Mouse (Mus musculus) retina, postnatal 1 day (tissue): ENCODE data around the gene Arl6ip1.

Experiments
- DNase-seq: peaks from one replicate; pipeline ENCODE4 v3.0.0-alpha.2; 2012

The Arl6ip1 gene

DNA sequence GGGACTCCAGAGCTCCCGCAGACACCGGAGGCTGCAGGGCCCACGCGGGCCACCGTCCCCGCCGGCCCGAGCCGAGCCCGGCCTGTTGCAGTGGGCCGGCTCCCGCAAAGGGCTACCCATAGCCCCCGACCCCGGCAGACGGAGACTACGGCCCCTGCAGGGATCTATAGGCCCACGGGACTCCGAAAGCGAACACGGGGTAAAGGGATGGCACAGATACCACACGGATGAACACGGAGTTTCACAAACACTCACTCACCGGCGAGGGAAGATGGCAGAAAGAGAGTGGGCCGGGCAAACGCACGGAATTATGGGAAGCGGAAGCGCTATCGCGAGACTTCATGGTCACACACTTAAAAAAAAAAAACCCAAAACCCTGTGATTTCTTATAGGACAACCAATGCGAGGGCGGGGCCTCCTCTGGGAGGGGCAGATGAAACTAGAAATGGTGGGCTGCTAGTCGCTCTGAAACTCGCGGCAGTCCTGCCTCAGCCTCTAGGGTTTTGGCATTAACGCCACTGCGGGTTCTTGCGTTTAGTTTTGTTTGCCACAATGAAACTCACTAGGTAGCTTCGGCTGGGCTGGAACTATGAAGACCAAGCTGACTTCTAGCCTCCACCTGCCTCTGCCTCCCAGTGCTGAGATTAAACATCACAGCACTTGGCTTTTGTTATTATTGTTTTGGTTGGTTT is 13.4 kb downstream of the Arl6ip1 start, which contains the start of gene Rps15a:
Gene Rps15a (minus strand): TSS at position 312 of the 692 bp plus-strand sequence.
- DNase-seq, result peak; percentile 98

DNA sequence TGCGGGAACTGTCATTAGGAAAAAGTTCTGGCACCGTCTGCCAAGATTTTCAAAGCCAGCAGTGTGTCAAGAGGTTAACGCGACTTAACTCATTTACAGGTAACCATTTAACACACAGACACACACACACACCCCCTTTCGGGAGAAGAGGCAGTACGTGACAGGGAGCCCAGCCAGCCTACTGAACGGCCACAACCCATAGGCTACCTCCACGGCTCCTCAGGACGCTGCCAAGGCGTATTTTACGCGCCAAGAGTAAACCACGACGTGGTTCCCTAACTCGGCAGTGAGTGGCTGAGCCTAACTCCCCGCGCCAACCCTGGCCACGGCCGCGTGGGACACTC is 14.0 kb downstream of the Arl6ip1 start:
- DNase-seq, result no peak

DNA sequence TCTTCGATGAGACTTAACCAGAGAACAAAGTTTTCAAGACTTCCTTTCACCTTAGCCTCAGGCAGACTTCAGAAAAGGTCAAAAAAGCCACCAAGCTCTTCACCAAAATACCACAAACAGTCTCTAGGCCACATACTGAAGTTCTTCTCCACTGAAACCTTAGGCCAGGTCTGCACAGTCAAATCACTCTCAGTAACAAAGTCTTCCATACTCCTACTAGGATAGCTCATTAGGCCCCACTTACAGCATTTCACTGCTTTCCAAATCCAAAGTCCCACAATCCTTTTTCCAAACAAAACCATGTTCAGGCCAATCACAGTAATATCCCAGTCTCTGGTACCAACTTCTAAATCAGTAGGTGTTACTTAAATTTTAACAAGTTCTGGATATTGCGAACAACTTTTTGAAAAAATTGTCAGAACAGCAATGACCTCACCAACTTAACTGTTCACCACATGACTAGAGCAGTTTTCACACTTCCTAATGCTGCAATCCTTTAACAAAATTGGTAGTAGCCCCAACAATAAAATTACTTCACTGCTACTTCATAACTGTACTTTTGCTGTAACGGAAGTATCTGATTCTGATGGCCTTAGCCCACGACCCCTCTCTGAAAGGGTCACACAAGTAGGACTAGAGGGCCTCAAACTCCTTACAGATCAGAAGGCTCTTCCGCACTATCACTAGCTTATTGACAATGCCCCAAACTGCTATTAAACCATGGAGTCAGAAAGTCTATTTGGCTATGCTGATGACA is 15.7 kb downstream of the Arl6ip1 start:
- DNase-seq, result no peak

DNA sequence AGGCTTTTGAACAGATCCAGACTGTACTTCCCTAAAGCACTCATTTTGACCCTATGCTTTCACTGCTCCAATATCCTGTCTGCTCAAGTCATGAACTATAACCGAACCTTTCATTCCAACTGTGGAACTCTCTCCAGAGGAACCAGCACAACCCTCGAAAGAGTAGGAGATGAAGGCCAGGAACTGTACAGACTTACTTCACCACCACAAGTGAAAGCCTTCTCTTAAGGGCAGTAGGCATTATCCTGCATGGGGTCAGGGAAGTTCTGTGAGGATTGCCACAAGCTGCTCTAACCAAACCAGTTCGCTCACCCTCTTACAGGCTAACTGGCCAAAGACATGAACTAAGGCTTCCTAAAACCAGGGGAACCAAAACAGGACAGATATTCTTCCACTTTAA is 18.3 kb downstream of the Arl6ip1 start:
- DNase-seq, result no peak

DNA sequence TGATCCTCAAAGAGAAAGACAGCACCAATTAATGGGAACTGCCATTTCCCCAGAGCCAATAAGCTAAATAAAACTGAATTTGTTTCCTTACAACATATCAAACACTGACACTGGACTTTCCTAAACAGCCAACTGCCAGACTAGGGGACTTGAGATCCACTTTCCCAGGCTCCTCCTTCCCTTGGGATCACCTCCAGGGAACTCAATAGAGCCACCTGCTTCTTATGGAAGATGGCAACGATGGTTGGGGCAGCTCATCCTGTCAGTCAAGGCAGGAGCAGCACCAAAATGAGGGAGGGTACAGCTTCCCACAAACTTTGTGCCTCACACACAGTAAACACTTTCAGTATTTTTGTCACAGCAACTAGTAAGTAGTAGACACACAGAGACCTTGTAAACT is 21.8 kb downstream of the Arl6ip1 start:
- DNase-seq, result no peak

DNA sequence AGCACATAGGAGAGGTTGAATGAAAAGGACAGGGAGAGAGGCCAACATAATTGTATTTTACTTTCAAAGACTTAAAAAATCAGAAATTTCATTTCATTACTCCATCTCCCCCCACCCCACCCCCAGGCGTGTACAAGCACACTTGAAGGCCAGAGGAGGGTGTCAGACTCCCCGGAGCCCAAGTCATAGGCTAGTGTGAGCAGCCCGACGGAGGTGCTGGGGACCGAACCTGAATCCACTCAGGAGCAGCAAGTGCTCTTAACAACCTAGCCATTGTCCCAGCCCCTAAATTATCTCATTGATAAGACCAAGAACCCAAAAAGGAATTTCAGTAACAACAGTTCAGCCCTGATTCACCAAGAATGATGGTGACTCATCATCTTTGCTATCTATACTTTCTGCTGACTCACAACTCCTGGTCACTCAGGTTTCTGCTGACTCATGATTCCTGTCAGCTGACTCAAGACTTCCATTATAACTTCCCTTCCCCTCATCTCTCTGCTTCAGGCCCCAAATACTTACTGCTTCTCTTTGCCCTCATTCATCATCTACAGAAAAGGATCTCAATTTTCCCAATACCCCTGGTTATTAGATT is 24.9 kb downstream of the Arl6ip1 start:
- no peak for DNase-seq

DNA sequence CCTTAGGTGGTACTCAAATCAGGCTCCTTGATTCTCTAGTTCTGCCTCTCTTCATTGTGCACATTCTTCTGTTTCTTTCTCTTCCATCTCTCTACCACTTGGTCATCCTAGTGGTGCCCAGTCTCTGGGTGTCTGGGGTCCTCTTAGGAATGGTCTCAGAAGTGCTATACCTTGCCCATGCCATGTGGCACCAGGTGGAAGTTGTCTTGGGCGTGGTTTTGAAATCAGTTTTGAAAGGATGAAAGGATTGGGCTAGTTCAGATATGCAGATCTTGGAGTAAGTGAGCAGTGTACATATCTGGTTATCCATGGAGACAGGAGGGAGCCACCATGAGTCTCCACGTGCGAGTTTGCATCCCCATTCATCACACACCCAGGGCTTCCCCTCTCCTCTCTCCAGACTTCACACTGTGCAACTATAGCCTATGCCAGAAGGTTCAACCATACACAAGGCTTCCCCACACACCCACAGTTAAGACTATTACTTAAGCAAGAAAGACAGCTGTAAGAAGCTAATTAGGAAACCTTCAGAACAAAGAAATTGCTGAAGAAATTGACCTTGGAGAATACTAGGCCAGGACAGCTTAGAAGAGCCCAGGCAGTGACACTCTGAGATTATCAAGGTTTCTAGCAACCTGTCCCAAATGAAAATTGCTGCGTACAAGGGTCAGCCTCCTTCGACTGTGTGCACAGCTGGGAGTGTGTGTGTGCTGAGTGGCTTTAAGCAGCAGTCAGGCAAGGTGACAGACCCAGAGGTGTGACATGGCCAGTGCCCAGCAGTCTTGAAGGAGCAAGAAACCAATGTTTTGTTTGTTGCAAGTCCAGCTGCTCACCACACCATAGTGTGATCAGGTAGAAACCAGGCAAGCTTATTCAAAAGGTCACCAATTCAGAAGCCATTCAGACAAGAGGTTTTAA is 25.7 kb downstream of the Arl6ip1 start:
- DNase-seq, result no peak

DNA sequence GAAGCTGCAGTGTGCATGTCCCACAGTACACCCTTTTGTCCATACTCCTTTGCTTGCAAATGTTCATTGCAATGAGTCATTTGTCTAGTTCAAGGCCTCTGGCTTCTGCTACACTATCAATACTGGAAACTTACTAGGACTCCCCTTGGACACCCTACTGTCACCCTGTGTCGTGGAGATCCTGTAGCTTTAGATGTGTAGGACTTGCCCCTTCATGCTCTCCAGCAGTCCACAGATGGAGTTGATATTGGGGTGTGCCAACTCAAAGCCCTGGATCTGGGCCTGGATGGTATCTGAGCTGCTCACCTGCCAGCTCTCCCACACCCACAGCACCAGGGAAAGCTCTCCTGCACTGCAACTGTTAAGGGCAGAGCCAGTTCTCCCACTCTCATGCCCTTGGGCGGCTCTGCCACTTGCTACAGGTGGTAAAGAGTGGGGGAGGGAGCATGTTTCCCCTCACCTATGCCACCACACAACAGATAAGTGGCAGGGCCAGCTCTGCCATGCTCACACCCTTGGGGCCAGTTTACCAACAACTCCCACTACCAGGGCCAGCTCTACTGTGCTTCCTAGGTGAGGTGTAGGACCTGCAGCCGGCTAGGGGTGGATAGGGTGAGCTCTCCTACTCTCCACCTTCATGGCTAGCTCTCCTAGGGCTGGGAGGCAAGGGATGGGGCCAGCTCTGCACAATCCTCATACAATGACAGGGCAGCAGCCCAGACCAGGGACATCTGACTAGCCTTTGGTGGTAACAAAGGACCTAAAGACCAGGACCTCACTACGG is 26.6 kb downstream of the Arl6ip1 start:
- no peak for DNase-seq

DNA sequence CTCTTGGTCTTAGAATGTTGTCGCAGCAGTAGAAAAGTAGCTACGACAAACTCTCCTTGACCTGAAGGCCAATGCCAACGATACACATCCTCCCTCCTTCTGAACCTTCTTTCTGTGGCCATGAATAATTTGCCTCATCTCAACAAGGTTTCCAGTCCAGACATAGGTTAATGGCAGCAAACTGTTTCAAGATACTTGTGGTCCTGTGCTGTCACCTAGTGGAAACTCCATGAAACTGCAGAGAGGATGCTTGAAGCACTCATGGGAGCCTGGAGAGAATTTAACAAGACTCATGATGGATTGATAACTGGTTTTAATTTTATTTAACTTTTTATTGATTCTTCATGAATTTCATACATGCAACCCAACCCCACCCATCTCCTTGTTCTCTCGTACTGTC is 27.2 kb downstream of the Arl6ip1 start:
- peak; percentile 83 for DNase-seq

DNA sequence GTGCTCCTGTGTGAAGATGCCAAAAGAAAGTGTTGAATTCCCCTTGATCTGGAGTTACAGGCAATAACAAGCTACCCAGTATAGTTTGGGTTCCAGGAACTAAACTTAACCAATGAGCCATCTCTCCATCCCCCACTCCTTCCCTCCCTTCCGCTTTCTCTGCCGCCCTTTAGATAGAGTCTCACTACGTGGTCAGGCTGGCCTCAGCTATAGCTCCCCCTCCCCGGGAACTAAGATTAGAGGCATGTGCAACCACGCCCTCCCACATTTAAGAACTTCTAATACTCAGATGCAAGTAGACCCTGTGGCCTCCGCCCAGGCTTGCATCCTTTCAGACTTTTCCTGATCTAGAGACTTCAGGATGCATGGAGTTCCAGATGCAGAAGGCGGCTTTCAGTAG is 31.8 kb downstream of the Arl6ip1 start:
- DNase-seq, result no peak

DNA sequence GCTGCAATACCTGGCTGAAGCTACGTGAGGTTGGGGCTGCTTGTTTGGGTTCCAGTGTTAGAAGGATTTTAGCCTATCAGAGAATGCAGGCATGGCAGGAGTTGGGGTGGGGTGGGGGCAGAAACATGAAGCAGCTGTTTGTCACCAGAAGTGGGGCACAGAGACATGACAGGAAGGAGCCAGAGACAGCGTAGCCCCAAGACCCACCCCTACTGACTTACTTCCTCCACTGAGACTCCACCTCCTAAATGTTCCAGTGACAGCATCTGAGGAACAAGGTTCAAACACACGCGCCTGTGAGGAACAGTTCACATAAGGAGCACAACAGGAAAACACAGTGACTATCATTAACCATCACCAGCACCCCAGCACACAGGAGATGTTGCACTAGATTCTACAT is 49.5 kb downstream of the Arl6ip1 start:
- no peak for DNase-seq

DNA sequence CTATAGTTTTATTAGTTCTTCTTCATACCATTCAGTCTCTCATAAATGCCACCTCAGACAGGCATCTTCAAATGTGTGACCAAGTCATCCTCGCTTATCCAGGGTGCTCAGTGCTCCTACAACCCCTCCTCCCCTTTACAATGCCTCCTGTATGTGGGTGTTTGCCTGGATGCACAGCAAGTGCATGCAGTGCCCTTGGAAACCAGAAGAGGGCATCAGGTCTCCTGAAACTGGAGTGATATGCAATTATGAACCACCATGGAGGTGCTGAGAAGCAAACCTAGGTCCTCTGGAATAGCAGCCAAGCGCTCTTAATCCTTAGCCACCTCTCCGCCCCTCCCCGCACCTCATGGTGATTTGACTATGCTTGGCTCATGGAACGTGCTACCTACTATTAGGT is 50.4 kb downstream of the Arl6ip1 start:
- peak; percentile 11 for DNase-seq
